Mouse (Mus musculus): ENCODE measurements around the gene Sh3bp5.

The Sh3bp5 gene

DNA sequence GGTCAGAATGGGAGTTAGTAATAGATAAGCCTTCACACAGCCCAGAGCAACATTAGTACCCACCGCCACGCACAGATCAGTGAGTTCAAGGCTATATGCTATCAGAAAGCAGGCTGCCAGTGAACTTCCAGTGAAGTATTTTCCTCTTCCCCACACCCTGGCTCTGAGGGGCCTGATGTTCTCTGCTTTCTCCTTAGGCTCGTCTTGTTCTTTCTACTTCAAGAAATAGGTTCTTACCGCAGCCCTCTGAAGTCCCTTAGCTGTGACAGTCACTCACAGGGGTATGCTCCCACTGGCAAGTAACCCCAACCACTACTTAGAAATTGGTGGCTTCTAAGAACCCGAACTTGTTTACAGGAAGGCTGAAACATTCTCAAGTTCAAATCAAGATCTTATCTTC is 2.8 kb downstream of the Sh3bp5 start:
- DNase-seq (ENCODE audit: low spot score): no peak

GRCm38 (mm10) chr14:31432424-31432823 is 3.5 kb downstream of the Sh3bp5 start:
- DNase-seq (ENCODE audit: low spot score): no peak

- DNase-seq (ENCODE audit: low spot score): no peak
Observed at GRCm38 (mm10) chr14:31431789-31432330, 4.0 kb downstream of the Sh3bp5 start.

DNA sequence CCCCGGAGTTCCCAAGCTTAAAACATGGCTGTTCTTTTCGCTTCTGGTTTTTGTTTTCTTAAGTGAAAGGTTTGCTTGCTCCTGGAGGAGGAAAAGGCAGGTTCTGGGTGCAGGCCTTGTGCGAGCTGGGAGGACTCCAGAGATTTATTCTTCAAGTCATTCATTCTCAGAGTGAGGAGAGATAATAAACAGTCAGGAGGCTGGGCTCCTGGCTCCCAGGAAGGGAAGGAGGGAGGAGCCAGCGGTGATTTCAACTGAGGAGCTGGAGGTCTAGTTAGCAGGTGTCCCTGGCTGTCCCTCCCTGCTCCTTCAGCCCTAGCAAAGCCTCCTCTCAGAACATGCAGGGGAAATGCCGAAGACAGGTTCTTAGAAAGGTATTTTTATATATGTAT is 6.9 kb downstream of the Sh3bp5 start:
- DNase-seq (ENCODE audit: low spot score): no peak

DNA sequence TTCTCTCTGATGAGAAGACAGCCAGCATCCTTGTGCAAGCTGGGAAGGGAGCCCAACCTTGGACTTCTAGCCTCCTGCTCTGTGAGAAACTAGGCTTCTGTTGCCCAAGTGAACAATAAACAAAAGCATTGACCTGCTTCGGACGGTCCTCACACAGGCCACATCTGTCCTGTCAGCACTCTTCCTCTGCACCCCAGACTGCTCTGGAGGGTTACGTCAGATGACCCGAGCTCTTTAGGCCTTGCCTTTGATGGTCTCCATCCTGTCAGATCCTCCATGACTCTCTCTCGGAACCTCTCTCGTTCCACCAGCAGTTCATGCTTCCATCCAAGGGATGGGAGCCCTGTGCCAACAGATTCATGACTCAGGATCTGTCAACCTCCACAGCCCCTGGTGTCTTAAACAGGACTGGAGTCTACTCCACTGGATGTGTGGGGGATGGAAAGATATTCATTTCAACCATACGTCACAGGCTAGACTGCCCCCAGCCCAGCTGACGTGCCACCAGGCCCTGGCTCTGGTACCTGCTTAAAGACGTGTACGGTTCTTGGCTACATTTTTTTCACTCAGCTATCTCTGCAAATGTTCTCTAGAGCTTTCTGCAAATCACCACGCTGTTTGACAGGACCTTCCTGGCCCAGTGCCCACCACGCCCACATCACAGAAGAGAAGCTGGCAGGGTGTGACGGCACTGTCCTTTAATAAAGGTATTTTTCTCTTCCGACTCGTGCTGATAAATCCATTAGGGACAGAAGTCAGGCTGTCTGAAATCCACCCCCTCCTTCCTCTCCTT is 7.5 kb downstream of the Sh3bp5 start:
- DNase-seq (ENCODE audit: low spot score): no peak

DNA sequence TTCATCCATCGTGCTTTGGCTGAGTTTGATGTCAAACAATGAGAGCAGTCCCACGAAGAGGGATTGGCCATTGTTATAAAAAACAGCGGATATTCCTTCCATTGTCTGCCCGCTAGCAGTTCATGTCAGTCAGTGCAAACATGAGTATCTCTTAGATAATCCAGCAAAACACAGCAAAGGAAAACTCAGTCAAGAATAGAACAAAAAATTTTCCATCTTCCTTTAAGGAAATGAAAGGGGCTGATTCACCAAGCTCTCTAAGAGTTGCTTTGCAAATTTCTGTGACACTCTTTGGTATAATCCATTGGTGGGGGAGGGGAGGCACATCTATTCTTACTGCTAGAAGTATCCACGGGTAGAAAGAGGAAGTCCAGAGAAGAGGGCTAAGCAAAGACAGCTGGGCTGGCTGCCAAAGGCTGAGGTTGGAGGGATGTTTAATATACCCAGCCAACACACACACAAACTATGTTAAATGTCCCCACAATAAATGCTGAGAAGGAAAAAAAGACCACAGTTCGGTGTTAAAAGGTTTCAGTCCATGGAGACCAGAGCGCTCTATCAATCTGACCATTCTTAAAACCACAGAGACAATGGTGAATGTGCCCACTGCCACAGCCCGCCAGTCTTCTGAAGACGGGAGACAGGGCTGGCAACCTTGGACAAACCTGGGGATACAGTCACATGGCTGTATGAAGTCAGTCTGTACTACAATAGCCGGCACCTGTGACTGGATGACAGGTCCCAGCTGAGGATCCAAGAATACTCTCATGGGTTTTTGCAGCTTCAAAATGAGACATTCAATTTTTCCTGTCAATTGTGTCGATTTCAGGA is 12.7 kb downstream of the Sh3bp5 start:
- peak; percentile 85 for DNase-seq (ENCODE audit: low spot score)

- DNase-seq (ENCODE audit: low spot score): no peak
Observed at GRCm38 (mm10) chr14:31422395-31422794, 13.5 kb downstream of the Sh3bp5 start.

- no peak for DNase-seq (ENCODE audit: low spot score)
Observed at GRCm38 (mm10) chr14:31421509-31422295, 14.2 kb downstream of the Sh3bp5 start.

DNA sequence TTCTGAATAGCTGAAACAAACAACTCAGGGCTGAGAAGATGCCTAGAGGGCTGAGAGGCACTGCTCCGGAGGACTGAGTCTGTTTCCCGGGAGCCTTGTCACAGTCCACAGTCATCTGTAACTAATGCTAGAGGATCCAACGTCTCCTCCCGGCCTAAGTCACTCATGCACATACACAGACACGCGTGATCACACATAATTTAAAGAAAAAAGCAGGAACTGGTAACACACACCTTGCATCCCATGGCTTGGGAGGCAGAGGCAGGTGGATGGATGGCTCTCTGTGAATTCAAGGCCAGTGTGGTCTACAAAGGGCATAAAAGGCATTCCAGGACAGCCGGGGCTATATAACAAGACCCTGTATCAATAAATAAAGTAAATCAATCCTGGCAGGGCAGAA is 14.9 kb downstream of the Sh3bp5 start:
- DNase-seq (ENCODE audit: low spot score): no peak

DNA sequence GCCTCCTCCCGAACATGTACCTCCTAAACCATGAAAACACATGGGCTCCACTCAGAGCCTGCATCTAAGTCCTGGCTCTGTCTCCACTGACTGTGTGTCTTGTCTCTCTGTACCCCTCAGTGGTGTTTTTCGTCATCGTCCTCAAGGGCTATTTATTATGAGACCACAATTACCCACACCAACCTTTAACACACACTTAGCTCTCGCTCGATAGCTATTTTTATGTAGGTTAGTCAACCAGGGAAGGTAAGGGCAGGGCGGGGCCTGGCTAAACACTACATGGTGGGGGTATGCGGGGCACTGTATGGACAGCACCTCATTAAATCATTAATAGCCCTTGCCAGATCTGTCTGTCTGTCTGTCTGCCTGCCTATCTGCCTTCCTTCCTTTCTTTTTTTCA is 15.3 kb downstream of the Sh3bp5 start:
- DNase-seq (ENCODE audit: low spot score): no peak

- no peak for DNase-seq (ENCODE audit: low spot score)
Observed at GRCm38 (mm10) chr14:31420135-31420534, 15.7 kb downstream of the Sh3bp5 start.

GRCm38 (mm10) chr14:31419279-31419678 is 16.6 kb downstream of the Sh3bp5 start:
- DNase-seq (ENCODE audit: low spot score): no peak

DNA sequence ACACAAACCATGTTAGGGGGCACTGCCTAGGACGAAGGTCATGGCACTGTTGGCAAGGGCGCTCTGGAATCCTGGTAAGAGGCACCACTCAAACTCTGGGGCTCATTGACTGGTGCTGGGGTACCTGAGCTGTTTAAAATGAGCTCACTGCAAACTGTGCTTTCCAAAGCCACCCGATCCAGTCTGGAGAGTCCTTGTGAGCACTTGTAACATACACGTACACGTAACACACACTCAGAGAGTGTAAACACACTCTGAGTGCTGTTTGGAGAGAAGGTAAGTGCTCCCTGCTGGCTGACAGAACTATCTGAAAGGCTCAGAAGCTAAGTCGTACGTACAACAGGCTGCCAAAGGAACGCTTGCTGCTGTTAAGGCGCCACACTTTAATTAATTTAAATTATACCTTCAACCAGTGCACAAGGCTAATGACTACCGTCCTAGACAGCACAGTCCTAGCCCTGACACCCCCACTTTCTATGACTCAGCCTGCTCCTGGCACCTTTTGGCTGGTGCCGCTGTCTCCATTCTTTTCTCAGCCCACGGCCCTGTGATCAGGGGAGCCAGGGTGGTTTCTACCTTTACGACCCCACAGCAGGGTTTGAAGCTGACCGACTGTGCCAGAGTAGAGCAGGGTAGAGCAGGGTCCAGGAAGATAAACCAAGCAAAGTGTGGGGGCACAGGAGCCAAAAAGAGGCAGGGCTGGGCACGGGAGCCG is 18.9 kb downstream of the Sh3bp5 start:
- peak; percentile 82 for DNase-seq (ENCODE audit: low spot score)

GRCm38 (mm10) chr14:31416411-31416810 is 19.5 kb downstream of the Sh3bp5 start:
- DNase-seq (ENCODE audit: low spot score): no peak

DNA sequence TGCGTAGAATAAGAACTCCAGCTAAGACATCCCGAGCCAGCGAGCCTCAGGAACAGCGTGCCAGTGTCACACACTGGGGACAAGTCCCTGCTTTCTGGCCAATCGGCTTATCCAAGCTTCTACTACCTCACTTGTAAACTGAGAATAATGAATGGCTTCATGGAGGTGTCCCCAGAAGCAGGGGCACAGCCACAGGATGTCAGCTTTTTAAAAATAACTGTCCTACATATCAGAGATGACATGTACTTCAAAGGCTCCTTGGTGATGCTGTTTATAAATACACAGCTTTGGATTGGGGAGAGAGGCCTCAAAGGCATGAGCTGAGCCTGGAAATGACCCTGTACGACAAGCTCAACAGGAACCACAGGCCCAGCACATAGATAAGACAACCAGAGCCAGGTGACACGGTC is 20.9 kb downstream of the Sh3bp5 start:
- DNase-seq (ENCODE audit: low spot score): no peak

GRCm38 (mm10) chr14:31414235-31414966 is 21.5 kb downstream of the Sh3bp5 start:
- no peak for DNase-seq (ENCODE audit: low spot score)

GRCm38 (mm10) chr14:31413475-31414086 is 22.3 kb downstream of the Sh3bp5 start:
- no peak for DNase-seq (ENCODE audit: low spot score)

DNA sequence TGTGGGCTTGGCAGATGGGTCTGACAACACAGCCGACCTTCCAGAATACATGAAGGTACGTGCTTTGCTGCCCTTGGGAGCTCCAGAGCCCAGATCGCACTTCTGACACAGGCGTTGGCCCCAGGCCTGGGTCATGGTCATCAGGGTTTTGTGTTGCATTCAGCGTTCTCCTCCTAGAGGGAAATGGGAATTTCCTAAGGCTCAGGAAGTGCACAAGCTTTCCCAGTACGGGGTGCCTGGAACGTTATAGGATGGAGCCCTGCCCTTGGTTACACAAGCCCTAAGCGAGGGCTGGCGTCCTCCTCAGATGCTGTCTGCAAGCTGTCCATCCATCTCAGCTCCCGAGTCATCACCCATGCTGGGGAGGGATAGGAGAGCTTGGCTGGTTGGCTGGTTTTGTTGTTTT is 23.2 kb downstream of the Sh3bp5 start:
- DNase-seq (ENCODE audit: low spot score): no peak

GRCm38 (mm10) chr14:31410737-31411136 is 25.1 kb downstream of the Sh3bp5 start:
- no peak for DNase-seq (ENCODE audit: low spot score)

DNA sequence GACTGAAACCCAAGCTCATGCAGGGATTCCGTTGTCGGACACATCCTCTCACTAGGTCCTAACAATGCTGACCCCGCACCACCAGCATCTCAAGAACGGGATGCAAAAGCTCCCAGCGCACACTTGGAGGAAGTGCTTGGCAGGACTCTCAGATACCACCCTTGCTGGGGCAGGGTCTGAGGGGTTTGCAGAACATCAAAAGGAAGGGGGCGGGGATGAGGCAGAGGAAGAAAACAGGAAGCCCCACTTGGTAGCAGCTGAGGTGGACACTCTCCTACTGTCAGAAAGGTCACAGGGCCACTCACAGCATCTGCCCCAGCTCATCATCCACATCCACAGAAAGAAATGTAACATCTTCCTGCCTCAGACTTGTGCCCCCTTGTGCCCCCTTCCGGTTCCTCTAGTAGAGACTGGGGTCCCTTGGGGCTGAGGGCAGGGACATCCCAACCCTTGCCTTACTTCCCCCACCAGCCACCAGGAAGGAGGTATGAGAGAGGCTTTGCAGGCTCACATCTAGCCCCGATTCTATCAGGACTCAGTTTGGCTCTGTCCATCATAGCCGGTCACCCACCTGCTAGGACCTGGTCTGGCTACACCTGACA is 25.7 kb downstream of the Sh3bp5 start:
- no peak for DNase-seq (ENCODE audit: low spot score)
